Mouse (Mus musculus) regulatory T cell (primary cell): ENCODE measurements at regions not wholly inside any gene's neighbourhood (a gene's known extent, or its start where the extent isn't known, plus 50 kb on each side); places are given as distances from the start of the nearest gene placed in this dataset.

Experiments
- in situ Hi-C: fragments of 300-600 bp; cut with MboI, MseI; formaldehyde crosslinking; loops from one replicate; pipeline ENCODE4 v1.15.1; 2025; ENCODE audit warnings: high pct_unique_total_duplicates

DNA sequence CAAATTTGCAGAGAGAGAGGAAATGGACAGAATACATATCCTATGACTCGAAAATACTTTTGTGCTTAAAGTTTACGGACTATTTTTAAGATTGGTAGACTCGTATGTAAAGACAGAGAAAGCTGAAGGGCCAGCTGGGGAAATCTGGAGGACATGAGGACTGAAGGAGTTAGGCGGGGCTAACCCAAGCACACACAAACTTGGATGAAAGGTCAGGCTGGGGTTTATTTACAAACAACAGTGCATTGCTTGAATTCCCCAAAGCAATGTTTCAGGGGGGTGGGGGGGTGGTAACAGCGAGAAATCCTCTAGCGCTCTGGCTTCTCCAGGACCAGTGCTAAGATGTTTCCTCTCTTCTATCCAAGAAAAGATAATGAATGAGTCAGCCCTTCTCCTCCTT is 68.3 kb downstream of the Ptger2 start:
- in situ Hi-C loops = loop anchor here (5.0 kb wide), 2 partner anchors 46 to 49 kb away; no protein-coding TSS in a partner anchor

- in situ Hi-C loops = loop anchor here (5.0 kb wide), 1 partner anchor 76 kb away; no protein-coding TSS in a partner anchor
Observed at GRCm38 (mm10) chr14:45061681-45062080, 73.7 kb downstream of the Ptger2 start.

DNA sequence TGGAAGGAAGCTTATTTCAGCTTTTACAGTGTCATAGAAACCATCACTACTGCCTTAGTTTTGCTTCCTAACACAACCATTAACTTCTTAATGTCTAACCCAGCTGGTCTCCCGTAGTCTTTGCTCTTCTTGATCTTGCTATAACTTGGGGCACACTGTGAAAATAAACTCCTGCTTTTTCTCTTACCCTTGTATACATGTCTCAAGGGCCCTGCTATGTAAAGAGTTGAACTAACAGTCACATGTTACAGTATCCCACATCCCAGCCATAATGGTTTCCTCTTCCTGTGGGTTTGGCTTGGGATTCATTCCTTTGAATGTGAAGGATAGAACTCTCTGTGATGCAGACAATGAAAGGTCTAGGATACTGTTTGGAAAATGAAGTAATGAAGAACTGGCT is 76.5 kb downstream of the Ptger2 start:
- in situ Hi-C loops = loop anchor here (5.0 kb wide), 1 partner anchor 73 kb away; no protein-coding TSS in a partner anchor

DNA sequence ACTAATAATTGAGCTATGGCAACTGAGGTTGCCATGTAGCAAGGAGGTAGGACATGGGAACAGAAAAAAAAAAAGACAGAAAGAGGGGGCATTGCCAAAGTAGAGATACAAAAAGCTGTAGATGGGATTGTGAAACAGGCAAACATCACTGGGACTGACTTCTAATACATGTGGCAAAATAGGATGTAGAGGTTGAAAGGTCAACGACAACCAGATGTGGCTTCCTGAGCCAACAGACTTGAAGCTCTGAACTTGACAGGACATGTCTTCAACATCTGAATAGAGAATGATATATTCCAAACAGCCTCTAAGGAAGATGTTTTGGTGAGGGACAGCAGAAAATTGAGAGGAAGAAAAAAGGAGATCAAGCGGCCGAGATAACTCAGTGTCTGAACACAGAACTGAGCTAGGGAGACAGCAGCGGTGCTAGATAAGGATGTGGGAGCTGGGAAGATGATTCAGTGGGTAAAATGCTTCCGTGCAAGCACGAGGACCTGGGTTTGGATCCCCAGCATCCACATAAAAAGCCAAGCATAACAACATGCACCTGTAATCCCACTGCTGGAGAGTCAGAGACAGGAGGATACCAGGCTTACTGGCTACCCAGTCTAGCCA is 81.7 kb downstream of the Ptger2 start:
- in situ Hi-C loops = no loop called here

DNA sequence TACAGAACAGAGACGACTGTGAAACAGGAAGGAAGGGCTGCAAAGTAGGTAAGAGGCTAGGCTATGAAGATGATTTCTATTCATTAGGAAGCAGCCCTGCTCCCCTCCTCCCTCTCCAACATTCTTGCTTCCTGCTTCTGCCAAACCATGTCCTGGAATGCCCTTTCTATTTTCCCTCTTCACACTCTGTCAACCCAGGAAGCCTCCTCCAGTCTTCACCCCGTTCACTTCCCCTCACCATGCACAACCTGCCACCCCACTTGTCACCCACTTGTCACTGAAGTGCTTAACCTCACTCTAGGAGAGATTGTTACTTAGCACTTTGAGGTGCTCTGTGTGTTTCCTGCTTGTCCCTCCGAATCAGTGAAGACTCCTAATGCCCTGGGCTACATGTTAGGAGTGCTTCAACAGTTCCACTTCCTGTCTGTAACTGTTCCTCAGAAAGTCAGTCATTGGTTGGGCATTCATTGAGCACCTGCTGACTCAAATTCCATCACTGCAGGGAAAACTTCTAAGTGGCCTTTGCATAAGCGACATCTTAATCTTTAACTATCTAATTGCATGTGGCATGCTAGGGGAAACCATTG is 87.0 kb downstream of the Ptger2 start:
- in situ Hi-C loops = no loop called here

GRCm38 (mm10) chr14:45077216-45077615 is 89.2 kb downstream of the Ptger2 start:
- in situ Hi-C loops = no loop called here

GRCm38 (mm10) chr14:45079793-45080192 is 91.8 kb downstream of the Ptger2 start:
- in situ Hi-C loops = no loop called here

GRCm38 (mm10) chr14:45080231-45080630 is 92.2 kb downstream of the Ptger2 start:
- in situ Hi-C loops = no loop called here

DNA sequence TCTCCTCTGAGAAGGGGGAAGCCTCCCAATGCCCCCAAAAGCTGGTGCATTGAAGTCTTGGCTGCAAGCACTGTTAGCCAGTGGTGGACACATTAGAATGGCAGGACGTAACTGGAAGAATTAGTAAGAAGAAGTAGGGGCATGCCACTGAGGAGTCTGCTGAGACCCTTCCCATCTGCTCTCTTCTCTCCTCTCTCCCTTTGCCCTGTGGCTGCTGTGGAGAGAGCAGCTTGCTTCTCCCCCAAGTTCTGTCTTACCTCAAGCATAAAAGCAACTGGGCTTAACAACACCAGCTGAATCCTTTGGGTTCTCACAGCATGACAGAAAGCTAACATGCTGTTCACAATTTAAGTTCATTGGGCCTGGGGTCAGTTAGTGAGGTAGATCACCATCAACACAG is 95.1 kb downstream of the Ptger2 start:
- in situ Hi-C loops = no loop called here
